Mouse (Mus musculus): Measurements from ENCODE around the gene AI597479. TPM values are rescaled to one million over a fixed set of nuclear protein-coding genes. Genes with fewer than 3 reads are reported as not detected.

AI597479 gene
- polyA plus RNA-seq, 1 experiment: 25.8 TPM

GRCm38 (mm10) chr1:43094206-43094605, 4.3 kb upstream of the AI597479 start:
- Histone ChIP-seq H3K27me3 (ENCODE audit: control insufficient read depth, insufficient read depth, low read length) (no peaks in the 10 kb centered on the region), H3K27ac (ENCODE audit: insufficient read depth, low read length) (no peak overlapping the region)

DNA sequence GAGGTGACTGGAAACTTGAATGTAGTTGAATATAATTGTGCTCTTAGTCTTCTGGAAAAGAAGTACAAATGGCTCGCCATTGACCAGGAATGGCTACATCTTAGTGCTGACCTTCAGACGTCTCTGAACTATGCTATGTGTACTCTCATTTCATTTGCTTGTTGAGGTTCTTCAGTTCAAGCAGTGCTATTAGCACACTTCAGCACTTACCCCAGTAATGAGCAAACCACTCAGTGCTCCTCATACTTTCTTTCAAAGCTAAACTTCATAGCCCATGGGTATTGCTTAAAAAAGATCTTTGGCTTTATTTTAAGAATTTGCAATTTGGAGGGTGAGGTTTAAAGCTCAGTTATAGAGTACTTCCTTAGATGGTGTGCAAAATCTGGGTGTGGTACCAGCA, 10.2 kb downstream of the AI597479 start:
- no peak overlapping the region for H3K4me3 ChIP-seq (replicated peaks; ENCODE audit: insufficient read depth, low read depth, low read length)
- no peak overlapping the region for H3K27ac ChIP-seq (ENCODE audit: insufficient read depth, low read length)
- no peaks in the 10 kb centered on the region for H3K27me3 ChIP-seq (ENCODE audit: control insufficient read depth, insufficient read depth, low read length)
- WGBS: 90% methylated on average over 2 of the region's 2 CpGs
- no peak for DNase-seq
- no peaks in the 10 kb centered on the region for H3K4me1 ChIP-seq (ENCODE audit: control insufficient read depth, insufficient read depth, low read length)
- no peak for TF ChIP-seq CTCF (IDR thresholded peaks at IDR 0.05; ENCODE audit: borderline replicate concordance, insufficient read depth, low read depth, low read length)
- no peak for TF ChIP-seq POLR2A (IDR thresholded peaks at IDR 0.05; ENCODE audit: borderline replicate concordance, insufficient read depth, low read length)

More at GRCm38 (mm10) chr1:43094206-43094605, 4.3 kb upstream of the AI597479 start:
- TF ChIP-seq CTCF (IDR thresholded peaks at IDR 0.05; ENCODE audit: borderline replicate concordance, insufficient read depth, low read depth, low read length) (no peak), POLR2A (IDR thresholded peaks at IDR 0.05; ENCODE audit: borderline replicate concordance, insufficient read depth, low read length) (no peak)
- peaks cover 12% of the 10 kb centered on the region for H3K4me1 ChIP-seq (ENCODE audit: control insufficient read depth, insufficient read depth, low read length)
- H3K4me3 ChIP-seq (replicated peaks; ENCODE audit: insufficient read depth, low read depth, low read length): no peak overlapping the region
- no peak for DNase-seq
- WGBS: 93% methylated on average over 2 of the region's 2 CpGs

DNA sequence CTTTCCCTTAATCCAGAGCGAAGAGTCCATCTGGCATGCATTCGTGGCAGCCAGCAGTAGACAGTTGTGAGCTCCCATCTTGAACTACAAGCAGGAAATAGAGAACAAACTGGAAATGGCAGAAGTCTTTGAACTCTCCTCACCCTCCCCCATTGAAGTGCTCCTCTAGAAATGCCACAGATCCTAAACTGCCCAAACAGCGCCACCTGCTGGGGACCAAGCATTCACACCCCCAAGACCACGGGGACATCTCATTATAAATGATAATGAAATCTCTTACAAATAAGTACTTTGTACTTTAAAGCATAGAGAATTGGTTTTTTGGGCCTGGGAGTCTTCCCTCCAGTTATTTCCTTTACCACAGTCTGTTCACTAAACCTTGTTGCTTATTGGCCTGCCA, 12.0 kb downstream of the AI597479 start:
- Histone ChIP-seq H3K4me3 (replicated peaks; ENCODE audit: insufficient read depth, low read depth, low read length) (no peak overlapping the region), H3K4me1 (ENCODE audit: control insufficient read depth, insufficient read depth, low read length) (no peaks in the 10 kb centered on the region), H3K27me3 (ENCODE audit: control insufficient read depth, insufficient read depth, low read length) (no peaks in the 10 kb centered on the region), H3K27ac (ENCODE audit: insufficient read depth, low read length) (no peak overlapping the region)
- whole genome bisulfite sequencing: 46% methylated on average over 4 of the region's 4 CpGs
- TF ChIP-seq CTCF (IDR thresholded peaks at IDR 0.05; ENCODE audit: borderline replicate concordance, insufficient read depth, low read depth, low read length): peak; percentile 74
- TF ChIP-seq POLR2A (IDR thresholded peaks at IDR 0.05; ENCODE audit: borderline replicate concordance, insufficient read depth, low read length): no peak
- DNase-seq: peak; percentile 18 to 43

GRCm38 (mm10) chr1:43112882-43113281, 14.4 kb downstream of the AI597479 start:
- peak; percentile 54 to 64 for DNase-seq
- Histone ChIP-seq H3K27me3 (ENCODE audit: control insufficient read depth, insufficient read depth, low read length) (no peaks in the 10 kb centered on the region), H3K4me3 (replicated peaks; ENCODE audit: insufficient read depth, low read depth, low read length) (no peak overlapping the region), H3K27ac (ENCODE audit: insufficient read depth, low read length) (no peak overlapping the region), H3K4me1 (ENCODE audit: control insufficient read depth, insufficient read depth, low read length) (no peaks in the 10 kb centered on the region)
- TF ChIP-seq CTCF (IDR thresholded peaks at IDR 0.05; ENCODE audit: borderline replicate concordance, insufficient read depth, low read depth, low read length) (peak; percentile 71), POLR2A (IDR thresholded peaks at IDR 0.05; ENCODE audit: borderline replicate concordance, insufficient read depth, low read length) (no peak)
- 83% methylated on average over 2 of the region's 2 CpGs for WGBS

GRCm38 (mm10) chr1:43117435-43117834, 18.9 kb downstream of the AI597479 start:
- DNase-seq: no peak
- no peaks in the 10 kb centered on the region for H3K27me3 ChIP-seq (ENCODE audit: control insufficient read depth, insufficient read depth, low read length)
- no peak overlapping the region for H3K4me3 ChIP-seq (replicated peaks; ENCODE audit: insufficient read depth, low read depth, low read length)
- TF ChIP-seq CTCF (IDR thresholded peaks at IDR 0.05; ENCODE audit: borderline replicate concordance, insufficient read depth, low read depth, low read length): no peak
- TF ChIP-seq POLR2A (IDR thresholded peaks at IDR 0.05; ENCODE audit: borderline replicate concordance, insufficient read depth, low read length): no peak
- WGBS: 68% methylated on average over 8 of the region's 8 CpGs
- H3K27ac ChIP-seq (ENCODE audit: insufficient read depth, low read length): no peak overlapping the region
- H3K4me1 ChIP-seq (ENCODE audit: control insufficient read depth, insufficient read depth, low read length): no peaks in the 10 kb centered on the region

DNA sequence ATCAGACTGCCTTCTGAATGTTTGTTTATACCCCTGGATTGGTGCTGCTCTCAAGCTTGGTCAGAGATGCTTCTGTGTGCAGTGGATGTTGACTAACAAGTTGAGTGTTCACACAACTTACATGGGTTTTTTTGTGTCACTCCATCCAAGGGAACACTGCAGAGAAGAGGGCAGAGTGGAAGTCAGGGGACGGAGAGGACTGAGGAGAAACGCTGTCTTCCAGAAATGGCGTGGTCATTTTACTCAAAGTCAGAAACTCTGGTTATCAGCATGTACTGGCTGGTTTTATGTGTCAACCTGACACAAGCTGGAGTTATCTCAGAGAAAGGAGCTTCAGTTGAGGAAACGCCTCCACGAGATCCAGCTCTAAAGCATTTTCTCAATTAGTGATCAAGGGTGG, 22.4 kb downstream of the AI597479 start:
- Histone ChIP-seq H3K27me3 (ENCODE audit: control insufficient read depth, insufficient read depth, low read length) (no peaks in the 10 kb centered on the region), H3K4me1 (ENCODE audit: control insufficient read depth, insufficient read depth, low read length) (no peaks in the 10 kb centered on the region), H3K27ac (ENCODE audit: insufficient read depth, low read length) (no peak overlapping the region), H3K4me3 (replicated peaks; ENCODE audit: insufficient read depth, low read depth, low read length) (no peak overlapping the region)
- 96% methylated on average over 5 of the region's 5 CpGs for WGBS
- TF ChIP-seq CTCF (IDR thresholded peaks at IDR 0.05; ENCODE audit: borderline replicate concordance, insufficient read depth, low read depth, low read length): no peak
- no peak for DNase-seq

GRCm38 (mm10) chr1:43122616-43123015, 24.1 kb downstream of the AI597479 start:
- Histone ChIP-seq H3K4me3 (replicated peaks; ENCODE audit: insufficient read depth, low read depth, low read length) (no peak overlapping the region), H3K27ac (ENCODE audit: insufficient read depth, low read length) (no peak overlapping the region), H3K4me1 (ENCODE audit: control insufficient read depth, insufficient read depth, low read length) (no peaks in the 10 kb centered on the region), H3K27me3 (ENCODE audit: control insufficient read depth, insufficient read depth, low read length) (no peaks in the 10 kb centered on the region)
- TF ChIP-seq POLR2A (IDR thresholded peaks at IDR 0.05; ENCODE audit: borderline replicate concordance, insufficient read depth, low read length): no peak
- no peak for TF ChIP-seq CTCF (IDR thresholded peaks at IDR 0.05; ENCODE audit: borderline replicate concordance, insufficient read depth, low read depth, low read length)
- no peak for DNase-seq
- 94% methylated on average over 2 of the region's 2 CpGs for WGBS

- no peaks in the 10 kb centered on the region for H3K27me3 ChIP-seq (ENCODE audit: control insufficient read depth, insufficient read depth, low read length)
- no peak overlapping the region for H3K27ac ChIP-seq (ENCODE audit: insufficient read depth, low read length)
- no peak for DNase-seq
- WGBS: 82% methylated on average over 4 of the region's 4 CpGs
- no peak overlapping the region for H3K4me3 ChIP-seq (replicated peaks; ENCODE audit: insufficient read depth, low read depth, low read length)
- no peaks in the 10 kb centered on the region for H3K4me1 ChIP-seq (ENCODE audit: control insufficient read depth, insufficient read depth, low read length)
- no peak for TF ChIP-seq POLR2A (IDR thresholded peaks at IDR 0.05; ENCODE audit: borderline replicate concordance, insufficient read depth, low read length)
- no peak for TF ChIP-seq CTCF (IDR thresholded peaks at IDR 0.05; ENCODE audit: borderline replicate concordance, insufficient read depth, low read depth, low read length)
These were observed 26.2 kb downstream of the AI597479 start for GRCm38 (mm10) chr1:43124726-43125125.

Data from cerebellum, adult 2 months (tissue).